Mouse (Mus musculus) CD4-positive naive resting alpha-beta T cell, adult 57 days (primary cell): Measurements from ENCODE around the gene Fam25c. TPM values are rescaled to one million over a fixed set of nuclear protein-coding genes. Genes with fewer than 3 reads are reported as not detected.

ENCODE experiments used
- total RNA-seq: library from RNA; stranded (reverse); gene quantifications from one replicate; pipeline ENCODE4 v1.2.4, GENCODE M21; 2023

The Fam25c gene
- total RNA-seq = not detected

DNA sequence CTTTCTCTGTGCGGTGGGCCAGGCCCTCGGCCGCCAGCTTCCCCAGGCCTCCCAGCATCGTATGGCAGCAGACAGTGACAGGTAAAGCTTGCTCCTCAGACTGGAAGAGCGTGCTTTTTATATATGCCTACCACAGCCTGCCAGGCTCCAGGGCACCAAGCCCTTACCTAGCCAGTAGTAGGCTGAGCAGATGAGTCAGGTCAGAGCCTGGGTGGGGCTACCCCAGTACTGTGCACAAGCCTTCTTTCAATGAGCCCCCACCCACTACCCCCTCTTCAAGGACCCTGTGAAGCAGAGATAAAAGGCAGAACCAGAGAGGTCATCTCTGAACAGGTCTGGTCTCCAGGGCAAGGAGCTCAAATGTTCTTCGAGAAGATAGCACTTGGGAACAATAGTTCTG lies at the start of gene Fam25c:
Fam25c (minus strand) TSS at position 133 of the 400 bp plus-strand sequence.

DNA sequence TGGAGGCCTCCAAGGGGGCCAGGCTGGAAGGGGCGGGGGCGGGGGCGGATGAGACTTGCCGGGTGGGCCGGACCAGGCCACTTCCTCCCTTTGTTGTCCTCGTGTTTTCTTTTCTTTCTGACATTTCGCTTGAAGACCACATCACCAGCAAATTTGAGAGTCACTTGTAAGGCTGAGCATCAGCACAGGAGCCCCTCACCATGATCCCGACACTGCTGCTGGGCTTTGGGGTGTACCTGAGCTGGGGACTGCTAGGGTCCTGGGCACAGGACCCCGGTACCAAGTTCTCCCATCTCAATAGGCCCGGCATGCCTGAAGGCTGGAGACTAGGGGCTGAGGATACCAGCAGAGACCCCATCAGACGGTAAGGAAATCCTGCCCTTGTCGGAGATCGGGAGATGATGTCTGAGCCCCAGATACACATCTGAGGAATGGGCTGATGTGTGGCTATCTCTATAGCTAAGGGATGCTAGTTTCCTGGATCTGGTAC lies 20.2 kb upstream of the Fam25c start, which contains the start of gene Mmrn2:
Mmrn2 (plus strand) TSS at position 51 of the 490 bp plus-strand sequence.

DNA sequence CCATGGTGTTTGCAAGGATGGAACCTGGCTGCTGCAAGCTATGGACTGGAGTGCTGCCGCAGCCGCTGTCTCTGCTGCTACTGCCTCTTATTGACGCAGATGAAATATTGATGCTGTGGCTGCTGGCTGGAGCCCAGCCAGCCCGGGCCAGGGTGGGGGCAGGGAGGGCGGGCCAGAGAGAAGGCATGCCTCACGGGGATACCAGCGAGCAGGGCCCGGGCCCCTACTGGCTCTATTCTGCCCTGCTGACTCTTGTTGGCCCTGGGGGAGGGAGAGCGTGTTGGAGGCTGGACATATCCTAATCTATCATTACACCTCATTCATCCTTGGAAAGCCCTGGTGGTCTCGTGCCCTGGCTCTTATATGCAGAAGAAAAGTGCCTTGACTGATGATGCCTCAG lies 19.3 kb upstream of the Fam25c start, which contains the start of gene Sncg:
Sncg (minus strand) TSS at position 213 of the 400 bp plus-strand sequence.

DNA sequence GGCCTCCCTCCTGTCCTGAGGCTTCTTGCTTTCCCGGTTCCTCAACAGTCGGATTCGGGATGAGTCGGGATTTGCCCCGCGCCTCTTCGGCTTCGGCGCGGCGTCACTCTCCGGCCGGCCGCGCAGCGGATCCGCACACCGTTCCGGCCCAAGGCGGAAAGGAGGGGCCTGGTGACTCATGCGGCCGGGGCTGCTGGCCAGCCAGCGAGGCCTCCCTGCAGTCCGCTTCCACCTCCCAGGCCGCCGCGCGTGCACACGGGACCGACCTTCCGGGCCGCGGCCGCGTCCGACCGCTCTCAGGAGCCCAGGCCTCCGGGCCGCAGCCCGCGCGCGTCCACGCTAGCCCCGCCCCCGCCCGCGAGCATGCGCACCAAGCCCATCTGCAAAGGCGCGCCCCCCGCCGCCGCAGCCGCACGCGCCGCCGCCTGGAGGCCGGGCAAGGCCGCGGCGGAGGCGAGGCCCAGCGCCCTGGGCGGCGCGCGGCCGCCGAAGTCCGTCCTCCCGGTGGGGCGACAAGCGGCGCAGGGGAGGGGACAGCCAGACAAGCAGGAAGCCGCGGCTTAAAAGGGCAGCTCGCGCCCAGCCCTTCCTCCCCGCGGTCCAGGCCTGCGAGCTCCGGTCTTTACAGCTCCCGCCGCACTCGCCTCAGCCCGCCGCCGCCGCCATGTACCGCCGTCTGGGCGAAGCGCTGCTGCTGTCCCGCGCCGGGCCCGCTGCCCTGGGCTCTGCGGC lies 44.8 kb downstream of the Fam25c start, which contains the start of the genes Shld2 and Glud1:
Shld2 (minus strand) TSS at position 260 of the 732 bp plus-strand sequence.
Glud1 (plus strand) TSS at position 494 of the 732 bp plus-strand sequence.

Other genes starting within 250 kb of the Fam25c start
- not detected for gene Npy4r, start 202.9 kb downstream of the Fam25c start, total RNA-seq
- gene Gprin2, start 153.8 kb downstream of the Fam25c start, total RNA-seq = not detected
- not detected for gene Syt15, start 135.8 kb downstream of the Fam25c start, total RNA-seq
- gene Shld2, start 44.9 kb downstream of the Fam25c start, total RNA-seq = 22.7 TPM
- gene Glud1, start 44.7 kb downstream of the Fam25c start, total RNA-seq = 139 TPM
- gene Sncg, start 19.4 kb upstream of the Fam25c start, total RNA-seq = not detected
- 0.24 TPM for gene Mmrn2, start 20.0 kb upstream of the Fam25c start, total RNA-seq
- gene Bmpr1a, start 147.9 kb upstream of the Fam25c start, total RNA-seq = 1.8 TPM
- not detected for gene 9230112D13Rik, start 167.4 kb upstream of the Fam25c start, total RNA-seq
- gene Ldb3, start 233.2 kb upstream of the Fam25c start, total RNA-seq = not detected
- not detected for gene Opn4, start 244.7 kb upstream of the Fam25c start, total RNA-seq